Mouse (Mus musculus): Measurements from ENCODE around the gene Ggt6.
A peak's percentile ranks its signal among the peaks of the same experiment; 100 is the strongest.
"Not testable (repeated sequence)": the region's sequence is repeated elsewhere in the genome, so short reads cannot be mapped to it uniquely, and the experiment has no call there.

The Ggt6 gene

GRCm38 (mm10) chr11:72411093-72411921 lies 24.0 kb upstream of the Ggt6 start, which contains the start of gene Smtnl2:
Gene Smtnl2, minus strand, starts transcription at chr11:72411713.
- DNase-seq (ENCODE audit: low spot score in 2 of 2): peak in 1 of 2 experiments; percentile 22

GRCm38 (mm10) chr11:72411945-72412344 lies 23.4 kb upstream of the Ggt6 start:
- no peak for DNase-seq (ENCODE audit: low spot score in 2 of 2)

- no peak for DNase-seq (ENCODE audit: low spot score in 2 of 2)
These were observed 22.3 kb upstream of the Ggt6 start for GRCm38 (mm10) chr11:72413016-72413415.

- DNase-seq (ENCODE audit: low spot score in 2 of 2): no peak
These were observed 21.6 kb upstream of the Ggt6 start for GRCm38 (mm10) chr11:72413601-72414190.

GRCm38 (mm10) chr11:72415155-72415554 lies 20.2 kb upstream of the Ggt6 start:
- no peak for DNase-seq (ENCODE audit: low spot score in 2 of 2)

GRCm38 (mm10) chr11:72416666-72417065 lies 18.7 kb upstream of the Ggt6 start:
- no peak for DNase-seq (ENCODE audit: low spot score in 2 of 2)

GRCm38 (mm10) chr11:72417376-72417775 lies 17.9 kb upstream of the Ggt6 start:
- DNase-seq (ENCODE audit: low spot score in 2 of 2): no peak

GRCm38 (mm10) chr11:72418227-72418626 lies 17.1 kb upstream of the Ggt6 start:
- no peak for DNase-seq (ENCODE audit: low spot score in 2 of 2)

- DNase-seq (ENCODE audit: low spot score in 2 of 2): no peak
These were observed 16.3 kb upstream of the Ggt6 start for GRCm38 (mm10) chr11:72419006-72419405.

- no peak for DNase-seq (ENCODE audit: low spot score in 2 of 2)
These were observed 14.7 kb upstream of the Ggt6 start for GRCm38 (mm10) chr11:72420460-72421122.

- no peak for DNase-seq (ENCODE audit: low spot score in 2 of 2)
These were observed 13.6 kb upstream of the Ggt6 start for GRCm38 (mm10) chr11:72421518-72422278.

GRCm38 (mm10) chr11:72423686-72424085 lies 11.6 kb upstream of the Ggt6 start:
- DNase-seq (ENCODE audit: low spot score in 2 of 2): no peak

GRCm38 (mm10) chr11:72425201-72425600 lies 10.1 kb upstream of the Ggt6 start:
- no peak for DNase-seq (ENCODE audit: low spot score in 2 of 2)

- no peak for DNase-seq (ENCODE audit: low spot score in 2 of 2)
These were observed 8.4 kb upstream of the Ggt6 start for GRCm38 (mm10) chr11:72426884-72427283.

- peak; percentile 70 to 85 for DNase-seq (ENCODE audit: low spot score in 2 of 2)
These were observed 6.6 kb upstream of the Ggt6 start for GRCm38 (mm10) chr11:72428694-72429093.

- peak; percentile 77 to 83 for DNase-seq (ENCODE audit: low spot score in 2 of 2)
These were observed 6.0 kb upstream of the Ggt6 start for GRCm38 (mm10) chr11:72429288-72429690.

- DNase-seq (ENCODE audit: low spot score in 2 of 2): not testable (repeated sequence)
These were observed 4.8 kb upstream of the Ggt6 start for GRCm38 (mm10) chr11:72430311-72431068.

- DNase-seq (ENCODE audit: low spot score in 2 of 2): no peak
These were observed 344 bp downstream of the Ggt6 start for GRCm38 (mm10) chr11:72435694-72436045.

- DNase-seq (ENCODE audit: low spot score in 2 of 2): no peak
These were observed 945 bp downstream of the Ggt6 start for GRCm38 (mm10) chr11:72436271-72436670.

GRCm38 (mm10) chr11:72436756-72437650 lies 1.7 kb downstream of the Ggt6 start:
- no peak for DNase-seq (ENCODE audit: low spot score in 2 of 2)

Data from natural killer cell, adult 2 months (primary cell).